Mouse (Mus musculus) CH12.LX (cell line): ENCODE data around the gene Krtap1-3. TPM values are rescaled to one million over a fixed set of nuclear protein-coding genes. Genes with fewer than 3 reads are reported as not detected.

Source experiments
- DNase-seq: peaks from one replicate; pipeline ENCODE4 v3.0.0-alpha.2; 2013; ENCODE audit errors: extremely low read depth
- H3K27ac ChIP-seq: 2 replicates; pipeline ENCODE4 v1.5.1; 2012; ENCODE audit warnings: low read depth, mild to moderate bottlenecking, control low read depth, moderate library complexity; ENCODE audit not compliant: insufficient read depth
- H3K27me3 ChIP-seq: replicated peaks from 2 replicates; pipeline ENCODE3; 2012; ENCODE audit warnings: inconsistent platforms
- H3K36me3 ChIP-seq, 2 experiments: replicated peaks in 1 of 2; 2 replicates each; pipeline versions ENCODE3 to v1.6.1; 2012; ENCODE audit warnings: inconsistent platforms in 1 of 2, low read length in 1 of 2, mild to moderate bottlenecking in 1 of 2, mixed read lengths in 1 of 2, moderate library complexity in 1 of 2; ENCODE audit not compliant: control insufficient read depth in 1 of 2, insufficient read depth in 1 of 2
- H3K4me1 ChIP-seq, 2 experiments: 2 replicates each; pipeline ENCODE4 v1.6.1; 2012; ENCODE audit warnings: inconsistent platforms in 1 of 2, moderate library complexity in 1 of 2; ENCODE audit not compliant: insufficient read depth in 2 of 2, control insufficient read depth in 1 of 2
- H3K4me2 ChIP-seq: 2 replicates; pipeline ENCODE4 v1.6.1; 2012; ENCODE audit warnings: low read depth, mild to moderate bottlenecking, control low read depth; ENCODE audit not compliant: poor library complexity, insufficient read depth, severe bottlenecking
- H3K4me3 ChIP-seq, 3 experiments: fragments of 150-350 bp in 1 of 3; sonication (generic) in 1 of 3; replicated peaks in 1 of 3; 2 replicates each; pipeline versions ENCODE3 to v1.5.1; 2011 to 2012; ENCODE audit warnings: low read depth in 2 of 3, low read length in 2 of 3, mild to moderate bottlenecking in 2 of 3, moderate library complexity in 2 of 3, control low read depth in 1 of 3, improper control_type of control experiment in 1 of 3, inconsistent platforms in 1 of 3, mixed read lengths in 1 of 3; ENCODE audit not compliant: poor library complexity in 1 of 3
- H3K79me2 ChIP-seq: replicated peaks from 2 replicates; pipeline ENCODE4 v1.6.1; 2012; ENCODE audit warnings: mild to moderate bottlenecking, moderate library complexity; ENCODE audit not compliant: control insufficient read depth, poor library complexity, insufficient read depth, severe bottlenecking; ENCODE audit errors: extremely low read depth
- H3K9ac ChIP-seq: 2 replicates; pipeline ENCODE4 v1.6.1; 2012; ENCODE audit warnings: low read depth, mild to moderate bottlenecking, control low read depth, moderate library complexity; ENCODE audit not compliant: insufficient read depth
- H3K9me3 ChIP-seq: replicated peaks from 2 replicates; pipeline ENCODE3; 2012; ENCODE audit warnings: low read length, inconsistent platforms, mixed read lengths
- CTCF ChIP-seq, 2 experiments: IDR thresholded peaks in 1 of 2; conservative IDR thresholded peaks in 1 of 2; 2 replicates each; pipeline ENCODE4 v1.5.1; 2011 to 2012; ENCODE audit warnings: low read depth in 2 of 2, low read length in 2 of 2, improper control_type of control experiment in 1 of 2, inconsistent platforms in 1 of 2, mild to moderate bottlenecking in 1 of 2, moderate library complexity in 1 of 2
- E2F4 ChIP-seq: IDR thresholded peaks from 2 replicates; pipeline ENCODE4 v1.6.1; 2011; ENCODE audit warnings: low read depth, low read length, improper control_type of control experiment; ENCODE audit not compliant: insufficient replicate concordance
- EP300 ChIP-seq: IDR thresholded peaks from 2 replicates; pipeline ENCODE4 v1.6.1; 2011; ENCODE audit warnings: low read length, improper control_type of control experiment
- ETS1 ChIP-seq: conservative IDR thresholded peaks from 2 replicates; pipeline ENCODE4 v1.6.1; 2012; ENCODE audit warnings: low read depth, mild to moderate bottlenecking, inconsistent platforms, low read length, improper control_type of control experiment, moderate library complexity
- GABPA ChIP-seq: IDR thresholded peaks from 2 replicates; pipeline ENCODE4 v1.6.1; 2012; ENCODE audit warnings: low read depth, low read length, improper control_type of control experiment, inconsistent platforms; ENCODE audit not compliant: insufficient replicate concordance
- HCFC1 ChIP-seq: IDR thresholded peaks from 2 replicates; pipeline ENCODE4 v1.6.1; 2012; ENCODE audit warnings: low read depth, mild to moderate bottlenecking, inconsistent platforms, low read length, improper control_type of control experiment
- IRF4 ChIP-seq: IDR thresholded peaks from 2 replicates; pipeline ENCODE4 v1.6.1; 2014; ENCODE audit warnings: low read depth, mild to moderate bottlenecking, inconsistent platforms, low read length, improper control_type of control experiment
- MAZ ChIP-seq: IDR thresholded peaks from 2 replicates; pipeline ENCODE4 v1.6.1; 2012; ENCODE audit warnings: low read depth, mild to moderate bottlenecking, inconsistent platforms, low read length, improper control_type of control experiment, moderate library complexity
- MXI1 ChIP-seq: IDR thresholded peaks from 2 replicates; pipeline ENCODE4 v1.6.1; 2011; ENCODE audit warnings: mild to moderate bottlenecking, low read depth, low read length, improper control_type of control experiment
- POLR2A ChIP-seq: IDR thresholded peaks from 2 replicates; pipeline ENCODE4 v1.6.1; 2011; ENCODE audit warnings: low read depth, mild to moderate bottlenecking, improper control_type of control experiment, low read length
- POLR2AphosphoS2 ChIP-seq: IDR thresholded peaks from 2 replicates; pipeline ENCODE4 v1.6.1; 2011; ENCODE audit warnings: low read depth, low read length, improper control_type of control experiment
- RAD21 ChIP-seq: IDR thresholded peaks from 2 replicates; pipeline ENCODE4 v1.6.1; 2011; ENCODE audit warnings: low read depth, mild to moderate bottlenecking, low read length, improper control_type of control experiment, moderate library complexity
- RCOR1 ChIP-seq: conservative IDR thresholded peaks from 2 replicates; pipeline ENCODE4 v1.6.1; 2012; ENCODE audit warnings: low read depth, mild to moderate bottlenecking, inconsistent platforms, low read length, improper control_type of control experiment
- SIN3A ChIP-seq: IDR thresholded peaks from 2 replicates; pipeline ENCODE4 v1.6.1; 2012; ENCODE audit warnings: low read length, improper control_type of control experiment, inconsistent platforms
- TBP ChIP-seq: conservative IDR thresholded peaks from 2 replicates; pipeline ENCODE4 v1.6.1; 2011; ENCODE audit warnings: low read depth, low read length, improper control_type of control experiment
- UBTF ChIP-seq: IDR thresholded peaks from 2 replicates; pipeline ENCODE4 v1.6.1; 2012; ENCODE audit warnings: low read depth, mild to moderate bottlenecking, inconsistent platforms, low read length, improper control_type of control experiment, moderate library complexity
- USF1 ChIP-seq: IDR thresholded peaks from 2 replicates; pipeline ENCODE4 v1.6.1; 2014; ENCODE audit warnings: low read depth, mild to moderate bottlenecking, inconsistent platforms, low read length, improper control_type of control experiment
- ZC3H11A ChIP-seq: IDR thresholded peaks from 2 replicates; pipeline ENCODE4 v1.6.1; 2012; ENCODE audit warnings: low read depth, mild to moderate bottlenecking, inconsistent platforms, low read length, improper control_type of control experiment
- ZMIZ1 ChIP-seq: IDR thresholded peaks from 2 replicates; pipeline ENCODE4 v1.6.1; 2012; ENCODE audit warnings: low read depth, mild to moderate bottlenecking, inconsistent platforms, low read length, improper control_type of control experiment
- ZNF384 ChIP-seq: IDR thresholded peaks from 2 replicates; pipeline ENCODE4 v1.6.1; 2012; ENCODE audit warnings: low read depth, low read length, improper control_type of control experiment, inconsistent platforms
- dilution Hi-C: fragments of 300-500 bp; cut with MboI; formaldehyde crosslinking; loops from 2 replicates; pipeline ENCODE4 v1.14.3; 2020; ENCODE audit warnings: low sequenced_read_pairs; ENCODE audit not compliant: extremely low pct_unique_long_range_greater_than_20kb, extremely low pct_ligation_motif_present
- in situ Hi-C: fragments of 300-500 bp; cut with MboI; formaldehyde crosslinking; loops from 3 replicates; pipeline ENCODE4 v1.14.3; 2019; ENCODE audit warnings: low sequenced_read_pairs, low pct_ligation_motif_present, low pct_unique_long_range_greater_than_20kb, mixed read lengths
- polyA plus RNA-seq: library from polyadenylated mRNA; unstranded; fragments of >175 nt; gene quantifications from 2 replicates; pipeline ENCODE4 v1.2.1, GENCODE M21; 2012; ENCODE audit warnings: low read depth; ENCODE audit not compliant: insufficient read length
- total RNA-seq, 2 experiments: library from RNA; depleted of rRNA; stranded (reverse); fragments of 300-350 nt in 1 of 2; fragments of >200 nt in 1 of 2; gene quantifications; 2 replicates each; pipeline ENCODE4 v1.2.3; 2012 to 2014

Gene Krtap1-3
- total and polyA plus RNA-seq, 3 experiments = not detected

DNA sequence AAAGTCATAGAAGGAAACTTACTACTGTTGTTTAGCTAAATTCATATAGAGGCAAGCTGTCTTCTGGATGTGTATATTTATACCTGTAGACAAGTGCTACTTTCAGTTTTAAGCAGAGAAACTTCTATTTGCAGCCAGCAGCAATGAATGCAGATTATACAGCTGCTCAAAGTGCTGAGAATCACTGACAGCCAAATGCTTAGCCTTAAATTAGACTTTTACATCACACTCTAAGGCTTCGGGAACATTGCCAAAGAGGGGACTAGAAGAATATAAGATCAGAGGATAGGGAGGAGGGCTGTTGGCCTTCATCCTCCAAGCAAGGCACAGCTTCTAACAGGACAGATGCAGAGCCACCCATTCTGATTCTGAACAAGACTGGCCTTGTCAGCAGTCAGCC lies 45.9 kb upstream of the Krtap1-3 start:
- no peaks in the 10 kb centered on the region for H3K9me3 ChIP-seq

GRCm38 (mm10) chr11:99634653-99635134 lies 43.6 kb upstream of the Krtap1-3 start, which contains the start of gene Krtap4-2:
TSS of gene Krtap4-2 (minus strand) at chr11:99635084.
- H3K9me3 ChIP-seq = no peaks in the 10 kb centered on the region
- dilution Hi-C loops = no loop called here
- TF ChIP-seq ZNF384 (no peak), ZC3H11A (no peak), E2F4 (no peak), CTCF (conservative IDR thresholded peaks at IDR 0.05 in 1 of 2, IDR thresholded peaks at IDR 0.05 in 1 of 2; ENCODE audit: low read depth in 2 of 2, low read length in 2 of 2) (no peak), TBP (no peak), GABPA (no peak), IRF4 (no peak), SIN3A (no peak), EP300 (no peak), USF1 (no peak), POLR2AphosphoS2 (no peak), UBTF (no peak), ETS1 (no peak), ZMIZ1 (no peak), HCFC1 (no peak)
- TF ChIP-seq, all 38 proteins: peak for 0
- no peak for DNase-seq
- peaks cover 86% of the 10 kb centered on the region for H3K27me3 ChIP-seq
- H3K36me3 ChIP-seq = no peaks in the 10 kb centered on the region
- H3K27ac ChIP-seq = no peak within 1 kb of the TSS
- in situ Hi-C loops = no loop called here
- no peak within 1 kb of the TSS for H3K4me3 ChIP-seq
- no peak within 1 kb of the TSS for H3K9ac ChIP-seq
- H3K4me2 ChIP-seq = no peak within 1 kb of the TSS
- H3K4me1 ChIP-seq = no peaks in the 10 kb centered on the region
- H3K79me2 ChIP-seq = no peaks in the 10 kb centered on the region

More for the DNA sequence above, 45.9 kb upstream of the Krtap1-3 start:
- TF ChIP-seq RAD21 (no peak), MAZ (no peak), USF1 (no peak), POLR2A (no peak), MXI1 (no peak), EP300 (no peak), RCOR1 (no peak)
- TF ChIP-seq, all 38 proteins: peak for 0
- Histone ChIP-seq H3K27ac (no peak overlapping the region), H3K4me3 (no peak overlapping the region), H3K79me2 (no peaks in the 10 kb centered on the region), H3K36me3 (no peaks in the 10 kb centered on the region), H3K9ac (no peak overlapping the region), H3K4me2 (no peak overlapping the region), H3K4me1 (no peaks in the 10 kb centered on the region), H3K27me3 (peaks cover 78% of the 10 kb centered on the region)
- in situ Hi-C loops (no loop called here), dilution Hi-C loops (no loop called here)
- no peak for DNase-seq
